Comparison of ENCODE assay signal across 13 mouse cellular contexts in genomic region chr6:97832501-97832900, GRCm38 (mm10).
"Had no signal": no experiment of that assay in that cellular context is flagged by ENCODE, and none has a peak within 500 bp of the region (broad histone marks: within the 10 kb centered on the region; RNA-seq: fewer than 3 reads in every experiment).

No protein-coding gene starts in this region.

- DNase-seq: gastrocnemius, postnatal 14 days; gastrocnemius, postnatal 36 days; heart, adult 18-20 months; heart, postnatal 14 days; heart, postnatal 36 days; kidney, adult 11 months; kidney, adult 2 months; kidney, adult 9 months; kidney, postnatal 14 days; kidney, postnatal 36 days; layer of hippocampus, adult 9-11 months; layer of hippocampus, postnatal 36 days; left cerebral cortex, postnatal 4 days had no signal
